Comparison of ENCODE assay signal across 26 mouse cellular contexts in the genomic region with DNA sequence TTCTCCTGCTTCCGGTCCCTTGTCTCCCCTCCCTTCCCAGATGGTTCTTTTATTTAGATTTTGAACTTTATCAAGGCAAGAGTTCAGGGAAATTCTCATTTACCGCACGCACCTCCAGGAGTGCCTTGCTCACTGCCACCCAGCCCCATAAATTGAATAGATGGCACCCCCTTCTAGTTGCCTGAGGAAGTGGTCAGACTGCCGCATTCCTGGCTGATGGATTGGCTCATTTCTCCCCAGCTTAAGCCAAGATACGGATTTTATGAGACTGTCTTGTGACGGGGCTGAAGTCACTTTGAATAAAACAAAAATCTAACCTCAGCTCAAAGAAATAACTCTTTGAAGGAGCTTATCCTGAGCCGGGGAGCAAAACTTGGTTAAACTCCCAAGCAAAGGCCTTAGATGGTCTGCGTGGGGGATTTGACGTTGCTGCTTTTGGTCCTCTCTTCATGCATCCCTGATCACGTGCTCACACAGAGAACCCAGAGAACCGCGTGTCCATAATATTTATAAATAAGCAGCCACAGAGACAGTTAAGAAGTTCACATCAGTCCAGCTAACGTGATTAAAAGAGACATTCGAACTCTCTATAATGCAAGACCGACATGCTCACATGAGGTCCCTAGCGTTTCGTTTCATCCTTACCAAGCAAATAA. TPM values are rescaled to one million over a fixed set of nuclear protein-coding genes. Genes with fewer than 3 reads are reported as not detected.
A peak's percentile ranks its signal among the peaks of the same experiment; 100 is the strongest.
DNase-seq lines count a peak whose midpoint lies in the region; ATAC-seq lines count a peak whose summit lies in the region.
"Had no signal": no experiment of that assay in that cellular context is flagged by ENCODE, and none has a peak within 500 bp of the region (broad histone marks: within the 10 kb centered on the region; RNA-seq: fewer than 3 reads in every experiment).

No protein-coding gene starts in this region.

- no peak overlapping the region for H3K4me3 ChIP-seq in neural tube, embryonic 13.5 days
- H3K4me3 ChIP-seq: embryonic facial prominence, embryonic 13.5 days; erythroblast, embryonic 14.5 days; forebrain, embryonic 12.5 days; kidney, embryonic 15.5 days; liver, embryonic 13.5 days; midbrain, embryonic 12.5 days had no signal

- DNase-seq in heart, adult 11 months, result peak; percentile 80
- DNase-seq in heart, adult 18-20 months, result no peak
- DNase-seq in 3134 (ENCODE audit: extremely low read depth, insufficient read length, low spot score) (peak; percentile 66), NIH3T3 (ENCODE audit: low read depth) (peak; percentile 60)
- DNase-seq in testis, postnatal 10 days (ENCODE audit: low spot score), result no peak
- DNase-seq in thymus, postnatal 14 days, result no peak
- DNase-seq in frontal cortex, postnatal 36 days (ENCODE audit: low spot score in 2 of 2), result no peak
- DNase-seq: adrenal gland, postnatal 36 days; cerebellum, adult 11-12 months; cerebellum, postnatal 25 days; embryo, embryonic 11 days; gastrocnemius, postnatal 14 days; kidney, postnatal 36 days; liver, embryonic 13.5 days; lung, adult 2 months; lung, postnatal 14 days; right cerebral cortex, postnatal 25 days; thymus, adult 18-20 months; thymus, postnatal 4 days had no signal

- H3K36me3 ChIP-seq in neural tube, embryonic 13.5 days, result no peaks in the 10 kb centered on the region
- H3K36me3 ChIP-seq: forebrain, embryonic 12.5 days; kidney, embryonic 15.5 days; liver, embryonic 13.5 days; midbrain, embryonic 12.5 days had no signal

- peaks cover 16% of the 10 kb centered on the region for H3K27me3 ChIP-seq in neural tube, embryonic 13.5 days

- ATAC-seq in neural tube, embryonic 13.5 days (ENCODE audit: low read depth), result no peak
- ATAC-seq: intestine, postnatal 0 days had no signal

- H3K9me3 ChIP-seq in neural tube, embryonic 13.5 days, result no peaks in the 10 kb centered on the region
- H3K9me3 ChIP-seq: embryonic facial prominence, embryonic 13.5 days; forebrain, embryonic 12.5 days; kidney, embryonic 15.5 days; liver, embryonic 13.5 days; midbrain, embryonic 12.5 days had no signal

- peaks cover 76% of the 10 kb centered on the region for H3K4me1 ChIP-seq in neural tube, embryonic 13.5 days (replicated peaks)
- H3K4me1 ChIP-seq: liver, embryonic 13.5 days had no signal

- H3K9ac ChIP-seq in neural tube, embryonic 13.5 days, result no peak overlapping the region
- H3K9ac ChIP-seq: embryonic facial prominence, embryonic 13.5 days; forebrain, embryonic 12.5 days; kidney, embryonic 15.5 days; liver, embryonic 13.5 days; midbrain, embryonic 12.5 days had no signal

- 68% methylated on average over 17 of the region's 17 CpGs for whole genome bisulfite sequencing in neural tube, embryonic 13.5 days

- no peak overlapping the region for H3K27ac ChIP-seq in neural tube, embryonic 13.5 days (replicated peaks)
- H3K27ac ChIP-seq: embryonic facial prominence, embryonic 13.5 days; forebrain, embryonic 12.5 days; kidney, embryonic 15.5 days; liver, embryonic 13.5 days; midbrain, embryonic 12.5 days had no signal

- H3K4me2 ChIP-seq in neural tube, embryonic 13.5 days, result peak overlapping the region; percentile 98
- H3K4me2 ChIP-seq: embryonic facial prominence, embryonic 13.5 days; forebrain, embryonic 12.5 days; kidney, embryonic 15.5 days; liver, embryonic 13.5 days; midbrain, embryonic 12.5 days had no signal

RNA-seq across cellular contexts. Expression of a gene that starts 10.1 kb away (rescaled TPM):
- 10 to 100 TPM; 20.2 to 30.1 TPM for total RNA-seq in heart, adult 18-20 months (2021)
- polyA plus RNA-seq in neural tube, embryonic 13.5 days (2015; fragmentation: Nextera tagmentation; extraction: Ambion mirVana), result 32.7 and 37.0 TPM in 2 replicates

Comparison
In these comparisons a context has a peak if more than half of its experiments do, and no peak if none do; other contexts are left out.
1. DNase-seq: peak in heart, adult 11 months (single experiment), 3134 (single experiment) and NIH3T3 (single experiment); none in heart, adult 18-20 months (0 of 2), testis, postnatal 10 days (single experiment), thymus, postnatal 14 days (single experiment) and frontal cortex, postnatal 36 days (0 of 2).